Mouse (Mus musculus): ENCODE measurements at regions not wholly inside any gene's neighbourhood (a gene's known extent, or its start where the extent isn't known, plus 50 kb on each side); places are given as distances from the start of the nearest gene placed in this dataset.

DNA sequence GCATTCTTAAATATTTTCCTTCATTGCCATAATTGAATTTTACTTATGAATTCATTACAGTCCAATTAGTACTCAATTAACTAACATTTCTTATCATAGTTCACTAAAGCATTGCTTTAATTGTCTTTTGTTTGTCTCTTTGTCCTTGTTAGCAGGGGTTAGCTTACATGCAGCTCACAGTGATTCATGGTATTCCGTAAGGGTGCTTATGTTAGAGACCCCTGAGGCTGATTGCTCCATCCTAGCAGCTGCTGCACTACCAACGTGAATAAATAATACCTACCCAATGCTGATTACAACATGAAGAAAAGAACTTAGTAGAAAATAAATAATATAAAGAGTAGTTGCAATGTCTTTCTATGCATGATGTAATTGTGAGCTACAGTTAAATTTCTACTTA, 791.4 kb downstream of the Epha7 start:
- no peak for TF ChIP-seq CTCF (IDR thresholded peaks at IDR 0.05; ENCODE audit: borderline replicate concordance, insufficient read depth, low read depth, low read length)
- TF ChIP-seq POLR2A (IDR thresholded peaks at IDR 0.05; ENCODE audit: borderline replicate concordance, insufficient read depth, low read length): no peak
